Mouse (Mus musculus) cerebral cortex, adult 2 months (tissue): ENCODE measurements around the gene Xbp1.

Source experiments
- WGBS: fragments of 180-500 bp; shearing (Covaris S2); methylation state at CpG from one replicate; pipeline ENCODE4 v1.1.7; 2018; 5-methylcytosine and 5-hydroxymethylcytosine counted together

The Xbp1 gene

GRCm38 (mm10) chr11:5528841-5529240 is 8.4 kb downstream of the Xbp1 start:
- 28% methylated on average over 5 of the region's 5 CpGs for WGBS

- WGBS: 81% methylated on average over 5 of the region's 5 CpGs
Measured at GRCm38 (mm10) chr11:5530172-5530571, 9.7 kb downstream of the Xbp1 start.

- 74% methylated on average over 6 of the region's 6 CpGs for WGBS
Measured at GRCm38 (mm10) chr11:5530717-5531116, 10.3 kb downstream of the Xbp1 start.

- 88% methylated on average over 5 of the region's 5 CpGs for WGBS
Measured at GRCm38 (mm10) chr11:5533108-5533507, 12.6 kb downstream of the Xbp1 start.

GRCm38 (mm10) chr11:5537454-5537853 is 17.0 kb downstream of the Xbp1 start:
- 81% methylated on average over 4 of the region's 4 CpGs for WGBS

- WGBS: 60% methylated on average over 4 of the region's 4 CpGs
Measured at GRCm38 (mm10) chr11:5540331-5540730, 19.9 kb downstream of the Xbp1 start.

- under 1% methylated on average over 28 of the region's 28 CpGs for WGBS
Measured at GRCm38 (mm10) chr11:5541230-5541798, 20.9 kb downstream of the Xbp1 start.

- under 1% methylated on average over 63 of the region's 65 CpGs for WGBS
Measured at GRCm38 (mm10) chr11:5541799-5542481, 21.5 kb downstream of the Xbp1 start, which contains the start of gene Ccdc117. TSS of gene Ccdc117 (minus strand) at chr11:5542187.

- 48% methylated on average over 5 of the region's 5 CpGs for WGBS
Measured at GRCm38 (mm10) chr11:5542482-5543185, 22.2 kb downstream of the Xbp1 start.

- WGBS: 94% methylated on average over 1 of the region's 1 CpGs
Measured at GRCm38 (mm10) chr11:5543281-5543680, 22.8 kb downstream of the Xbp1 start.

- WGBS: 57% methylated on average over 1 of the region's 1 CpGs
Measured at GRCm38 (mm10) chr11:5544709-5545108, 24.2 kb downstream of the Xbp1 start.

- WGBS: 76% methylated on average over 4 of the region's 4 CpGs
Measured at GRCm38 (mm10) chr11:5545457-5545856, 25.0 kb downstream of the Xbp1 start.

- WGBS: 88% methylated on average over 3 of the region's 3 CpGs
Measured at GRCm38 (mm10) chr11:5546693-5547092, 26.2 kb downstream of the Xbp1 start.

GRCm38 (mm10) chr11:5551430-5551829 is 31.0 kb downstream of the Xbp1 start:
- 85% methylated on average over 5 of the region's 5 CpGs for WGBS

GRCm38 (mm10) chr11:5551931-5552330 is 31.5 kb downstream of the Xbp1 start:
- 68% methylated on average over 1 of the region's 1 CpGs for WGBS

GRCm38 (mm10) chr11:5560273-5560672 is 39.8 kb downstream of the Xbp1 start:
- 75% methylated on average over 3 of the region's 3 CpGs for WGBS

- WGBS: 55% methylated on average over 9 of the region's 9 CpGs
Measured at GRCm38 (mm10) chr11:5562625-5563268, 42.3 kb downstream of the Xbp1 start.

- WGBS: 94% methylated on average over 6 of the region's 6 CpGs
Measured at GRCm38 (mm10) chr11:5563898-5564297, 43.4 kb downstream of the Xbp1 start.

- WGBS: 90% methylated on average over 3 of the region's 3 CpGs
Measured at GRCm38 (mm10) chr11:5565596-5565995, 45.1 kb downstream of the Xbp1 start.

GRCm38 (mm10) chr11:5566506-5566905 is 46.0 kb downstream of the Xbp1 start:
- 76% methylated on average over 2 of the region's 2 CpGs for WGBS

GRCm38 (mm10) chr11:5567654-5568053 is 47.2 kb downstream of the Xbp1 start:
- WGBS: 97% methylated on average over 6 of the region's 6 CpGs

GRCm38 (mm10) chr11:5568082-5568481 is 47.6 kb downstream of the Xbp1 start:
- WGBS: 96% methylated on average over 5 of the region's 5 CpGs
